Mouse (Mus musculus): Measurements from ENCODE around the gene Il17a.
"Not testable (repeated sequence)": the region's sequence is repeated elsewhere in the genome, so short reads cannot be mapped to it uniquely, and the experiment has no call there.

Gene Il17a

DNA sequence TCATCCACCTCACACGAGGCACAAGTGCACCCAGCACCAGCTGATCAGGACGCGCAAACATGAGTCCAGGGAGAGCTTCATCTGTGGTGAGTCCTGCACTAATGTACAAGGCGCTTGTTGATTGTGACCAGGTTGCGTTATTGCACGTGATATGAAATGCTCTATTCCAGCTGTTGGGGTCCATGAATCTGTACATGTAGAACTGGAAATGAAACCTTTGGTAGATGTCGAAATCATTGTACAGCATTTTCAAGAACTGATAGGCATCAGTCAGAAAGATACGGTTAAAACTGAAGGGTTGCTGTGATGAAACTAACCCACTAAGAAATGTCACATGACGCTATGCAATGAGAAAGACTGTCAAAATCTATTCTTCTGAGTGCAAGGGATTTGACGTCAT is at the start of gene Il17a:
TSS of gene Il17a (plus strand) at position 3 of the 400 bp plus-strand sequence.
- DNase-seq (ENCODE audit: low spot score), result no peak

DNA sequence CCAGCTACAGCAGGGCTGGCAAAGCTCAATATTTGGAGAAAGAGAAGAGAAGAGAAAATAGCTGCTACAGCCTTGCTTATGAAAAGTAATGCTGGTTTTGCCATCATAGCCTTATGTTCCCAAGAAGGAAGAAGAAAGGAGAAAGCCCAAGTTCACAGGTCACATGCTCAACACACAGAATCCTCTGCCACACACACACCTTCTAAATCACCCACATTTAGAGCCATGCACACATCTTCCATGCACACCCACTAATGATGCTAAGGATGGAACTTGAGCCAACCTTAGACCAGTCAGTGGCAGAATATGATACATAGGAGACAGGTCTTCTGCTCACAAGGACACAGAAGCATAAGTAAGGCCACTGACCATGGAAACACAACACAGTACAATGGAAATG is 47.9 kb upstream of the Il17a start:
- no peak for DNase-seq (ENCODE audit: low spot score)

GRCm38 (mm10) chr1:20683386-20683785 is 47.3 kb upstream of the Il17a start:
- no peak for DNase-seq (ENCODE audit: low spot score)

DNA sequence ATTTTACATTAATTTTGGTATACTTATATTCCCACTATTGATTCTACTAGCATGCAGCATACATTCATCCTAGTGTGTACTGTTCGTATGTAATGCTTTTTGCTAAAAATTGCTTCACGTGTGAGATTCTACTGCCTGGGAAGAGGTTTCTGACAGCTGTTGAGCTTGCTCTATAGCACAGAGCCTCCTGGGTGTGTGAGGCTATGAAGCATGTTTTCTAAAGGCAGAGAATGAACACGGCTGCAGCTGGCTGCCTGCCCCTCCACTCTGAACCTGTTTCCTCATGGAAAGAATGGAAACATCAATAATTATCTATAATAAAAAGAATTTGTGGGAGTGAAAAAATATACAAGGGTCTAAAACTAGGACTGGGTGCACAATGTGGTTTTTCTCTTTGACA is 46.9 kb upstream of the Il17a start:
- DNase-seq (ENCODE audit: low spot score), result no peak

DNA sequence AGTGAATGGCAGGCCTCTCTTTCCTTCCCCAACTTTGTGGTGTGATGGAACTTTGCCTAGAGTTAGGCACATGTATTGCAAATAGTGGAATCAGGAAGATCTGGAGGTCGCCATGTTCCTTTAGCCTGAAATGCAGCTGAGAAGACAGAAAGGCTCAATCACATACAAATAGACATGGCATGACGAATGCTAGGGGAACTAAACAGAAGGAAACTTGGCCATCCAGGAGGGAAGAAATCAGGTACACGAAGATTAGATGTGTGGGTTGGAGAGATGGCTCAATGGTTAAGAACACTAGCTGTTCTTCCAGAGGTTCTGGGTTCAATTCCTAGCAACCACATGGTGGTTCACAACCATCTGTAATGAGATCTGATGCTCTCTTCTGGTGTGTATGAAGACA is 46.3 kb upstream of the Il17a start:
- DNase-seq (ENCODE audit: low spot score), result no peak

DNA sequence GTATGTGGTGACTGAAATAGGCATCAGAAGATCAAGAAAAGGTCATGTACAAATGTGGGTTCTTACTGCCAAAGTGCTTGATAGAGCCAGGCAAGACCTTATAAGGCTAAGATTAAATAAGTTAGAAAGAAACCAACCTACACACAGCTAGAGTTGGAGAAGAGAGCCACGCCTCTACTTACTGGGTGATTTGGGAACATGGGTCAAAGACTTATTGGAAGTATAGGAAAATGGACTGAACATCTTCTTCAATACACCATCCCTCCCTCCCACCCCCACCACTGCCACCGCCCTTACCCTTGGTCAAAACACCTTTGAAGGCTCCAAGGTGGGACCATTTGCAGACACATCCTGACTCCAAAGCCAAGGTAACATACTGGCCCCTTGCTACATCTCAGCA is 45.3 kb upstream of the Il17a start:
- DNase-seq (ENCODE audit: low spot score), result no peak

- DNase-seq (ENCODE audit: low spot score), result no peak
These were observed 44.8 kb upstream of the Il17a start for GRCm38 (mm10) chr1:20685907-20686306.

DNA sequence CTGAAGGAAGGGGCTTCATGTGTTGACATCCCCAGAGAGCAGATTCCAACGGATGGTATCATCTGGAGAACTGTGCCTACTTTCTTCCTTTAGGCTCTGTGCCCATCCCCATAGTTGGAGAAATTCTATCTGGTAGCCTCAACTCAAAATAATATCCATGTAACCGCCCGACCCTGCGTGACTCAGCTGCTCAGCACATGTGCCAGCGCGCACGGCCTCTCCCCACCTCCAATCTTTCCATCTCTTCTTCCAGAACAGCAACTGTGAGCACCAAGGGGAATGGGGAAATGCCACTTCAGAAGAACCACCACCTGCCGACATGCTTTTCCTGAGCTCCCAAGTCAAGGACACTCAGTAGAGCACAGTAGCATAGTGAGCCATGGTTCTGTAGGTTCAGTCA is 39.4 kb upstream of the Il17a start:
- DNase-seq (ENCODE audit: low spot score), result no peak

- no peak for DNase-seq (ENCODE audit: low spot score)
These were observed 36.9 kb upstream of the Il17a start for GRCm38 (mm10) chr1:20693634-20694313.

- DNase-seq (ENCODE audit: low spot score), result no peak
These were observed 30.7 kb upstream of the Il17a start for GRCm38 (mm10) chr1:20700011-20700410.

GRCm38 (mm10) chr1:20736572-20736971 is 5.9 kb downstream of the Il17a start:
- DNase-seq (ENCODE audit: low spot score), result no peak

GRCm38 (mm10) chr1:20738483-20738882 is 7.8 kb downstream of the Il17a start:
- DNase-seq (ENCODE audit: low spot score), result no peak

GRCm38 (mm10) chr1:20740496-20740998 is 9.8 kb downstream of the Il17a start:
- no peak for DNase-seq (ENCODE audit: low spot score)

DNA sequence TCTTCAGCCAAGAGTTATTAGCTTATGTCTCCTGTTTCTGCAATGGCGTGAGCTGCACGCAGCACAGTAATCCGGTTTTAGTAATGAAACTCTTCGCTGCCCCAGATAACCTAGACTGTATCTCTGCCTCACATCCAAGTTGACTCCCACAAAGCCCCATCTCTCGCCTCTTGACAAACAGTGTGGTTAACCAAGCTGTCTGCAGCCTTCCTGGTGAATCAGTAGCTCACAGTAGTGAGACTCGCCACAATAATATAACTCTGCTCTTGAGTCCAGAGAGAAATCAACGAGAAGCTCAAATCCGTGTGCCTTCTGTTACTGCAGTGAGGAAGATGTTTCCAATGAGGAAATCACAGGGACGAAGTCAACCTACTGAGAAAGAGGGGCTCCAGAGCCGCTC is 23.7 kb downstream of the Il17a start:
- DNase-seq (ENCODE audit: low spot score), result no peak

- DNase-seq (ENCODE audit: low spot score), result no peak
These were observed 26.9 kb downstream of the Il17a start for GRCm38 (mm10) chr1:20757586-20757985.

DNA sequence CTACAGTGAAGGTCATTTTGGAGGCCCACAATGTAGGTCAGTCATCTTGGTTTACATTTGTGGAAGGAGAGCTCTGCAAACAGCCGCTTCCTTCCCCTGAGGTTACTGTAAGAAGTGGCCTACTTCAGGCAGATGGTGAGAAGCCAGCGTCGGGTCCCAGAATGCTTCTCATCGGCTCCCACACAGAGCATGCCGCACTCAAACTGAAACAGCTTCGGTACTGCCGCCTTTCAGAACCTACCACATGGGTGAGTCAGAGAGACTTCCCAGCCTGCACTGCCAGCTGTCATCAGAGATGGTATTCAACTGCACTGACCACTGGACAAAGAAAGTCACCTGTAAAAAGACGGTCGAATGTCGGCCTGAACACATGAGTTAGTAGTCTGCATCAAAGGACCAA is 29.1 kb downstream of the Il17a start:
- DNase-seq (ENCODE audit: low spot score), result no peak

GRCm38 (mm10) chr1:20760331-20760730 is 29.6 kb downstream of the Il17a start:
- DNase-seq (ENCODE audit: low spot score), result no peak

DNA sequence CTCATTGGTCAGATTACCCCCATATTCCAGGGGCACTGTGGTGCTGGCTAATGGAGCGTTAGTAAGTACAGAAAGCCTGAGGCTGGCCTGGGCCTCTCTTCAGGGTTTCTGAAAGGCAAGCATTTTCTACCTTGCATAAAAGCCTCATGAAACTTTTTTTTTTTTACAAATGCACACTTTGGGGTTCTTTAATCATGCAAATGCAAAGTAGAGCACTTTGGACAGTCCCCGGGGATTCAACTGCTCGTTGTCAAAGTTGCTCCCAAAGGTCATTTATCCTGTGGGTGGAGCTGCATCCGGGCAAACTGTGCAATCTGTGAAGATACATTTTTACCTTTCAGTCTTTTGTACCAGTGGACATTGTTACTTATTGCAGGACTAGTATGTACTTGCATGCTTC is 30.7 kb downstream of the Il17a start:
- DNase-seq (ENCODE audit: low spot score), result no peak

DNA sequence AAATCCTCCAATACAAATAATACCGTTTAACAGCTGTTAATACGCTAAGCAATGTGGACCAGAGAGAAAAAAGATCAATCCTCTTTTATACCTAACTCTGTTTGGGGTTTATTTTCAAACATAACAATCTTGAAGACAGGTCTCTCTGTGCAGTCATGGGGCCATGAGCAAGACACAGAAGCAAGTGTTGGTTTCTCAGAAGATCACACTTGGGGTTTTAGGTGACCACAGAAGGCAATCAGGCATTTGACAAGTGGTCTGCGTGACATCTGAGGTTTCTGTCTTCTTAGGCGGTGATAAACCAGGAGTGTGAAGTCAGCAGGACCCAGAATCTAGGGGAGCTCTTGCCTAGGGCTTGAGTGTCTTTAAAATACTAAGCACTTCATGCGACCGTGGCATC is 35.8 kb downstream of the Il17a start:
- DNase-seq (ENCODE audit: low spot score), result no peak

DNA sequence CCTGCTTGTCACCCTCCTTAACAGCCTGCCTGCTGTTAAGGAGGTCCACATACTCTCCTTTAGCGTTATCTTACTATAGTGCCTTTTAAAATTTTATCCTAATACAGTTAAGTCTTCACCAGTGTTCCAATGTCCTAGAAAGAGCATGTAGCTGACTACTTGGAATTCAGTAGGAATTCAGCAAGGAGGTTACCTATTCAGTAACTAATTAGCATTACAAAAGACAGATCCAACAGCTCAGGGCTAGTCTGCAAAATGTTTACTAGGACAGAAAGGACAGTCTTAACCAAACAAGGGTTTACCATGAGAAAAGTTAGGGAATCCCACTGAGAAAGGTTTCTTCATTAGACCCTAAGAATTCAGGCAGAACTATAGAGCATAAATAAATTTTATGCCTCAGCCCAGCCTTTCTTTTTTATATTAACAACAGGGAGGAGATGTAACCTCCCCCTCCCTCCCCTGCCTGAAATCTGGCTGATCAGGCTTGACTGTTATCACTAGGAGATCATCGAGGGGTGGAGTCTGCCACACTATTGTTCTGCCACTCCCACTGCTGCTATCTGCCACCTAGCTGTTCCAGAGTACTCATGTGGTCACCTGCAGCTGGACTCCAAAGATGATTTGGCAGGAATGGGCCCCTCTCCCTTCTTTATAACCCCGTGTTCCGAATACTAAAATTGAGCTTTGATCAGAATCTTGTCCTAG is 43.5 kb downstream of the Il17a start:
- DNase-seq (ENCODE audit: low spot score), result not testable (repeated sequence)

DNA sequence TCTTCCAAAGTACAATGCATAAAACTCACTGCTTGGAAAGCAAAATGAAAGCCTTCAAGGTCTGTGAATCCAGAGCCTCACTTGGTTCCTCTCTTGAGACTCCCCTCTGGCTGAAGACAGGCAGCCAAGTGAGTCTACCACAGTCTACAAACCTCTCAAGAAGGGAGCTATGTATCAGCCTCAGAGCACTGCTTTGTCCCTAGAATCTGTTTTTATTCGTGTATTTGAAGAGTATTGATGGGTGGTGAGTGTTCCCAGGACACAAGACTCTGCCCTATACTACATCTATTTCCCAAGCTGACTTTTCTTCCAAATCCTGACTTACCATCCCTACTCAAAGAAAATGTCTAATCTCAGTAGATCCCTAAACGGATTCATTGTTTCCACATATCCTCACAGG is 47.7 kb downstream of the Il17a start:
- no peak for DNase-seq (ENCODE audit: low spot score)
